Mouse (Mus musculus): ENCODE data around the gene 9530068E07Rik. TPM values are rescaled to one million over a fixed set of nuclear protein-coding genes. Genes with fewer than 3 reads are reported as not detected.
"Not testable (repeated sequence)": the region's sequence is repeated elsewhere in the genome, so short reads cannot be mapped to it uniquely, and the experiment has no call there.

The 9530068E07Rik gene
- polyA plus RNA-seq (2014; fragmentation: Nextera tagmentation; extraction: Ambion mirVana): 124 and 125 TPM in 2 replicates

DNA sequence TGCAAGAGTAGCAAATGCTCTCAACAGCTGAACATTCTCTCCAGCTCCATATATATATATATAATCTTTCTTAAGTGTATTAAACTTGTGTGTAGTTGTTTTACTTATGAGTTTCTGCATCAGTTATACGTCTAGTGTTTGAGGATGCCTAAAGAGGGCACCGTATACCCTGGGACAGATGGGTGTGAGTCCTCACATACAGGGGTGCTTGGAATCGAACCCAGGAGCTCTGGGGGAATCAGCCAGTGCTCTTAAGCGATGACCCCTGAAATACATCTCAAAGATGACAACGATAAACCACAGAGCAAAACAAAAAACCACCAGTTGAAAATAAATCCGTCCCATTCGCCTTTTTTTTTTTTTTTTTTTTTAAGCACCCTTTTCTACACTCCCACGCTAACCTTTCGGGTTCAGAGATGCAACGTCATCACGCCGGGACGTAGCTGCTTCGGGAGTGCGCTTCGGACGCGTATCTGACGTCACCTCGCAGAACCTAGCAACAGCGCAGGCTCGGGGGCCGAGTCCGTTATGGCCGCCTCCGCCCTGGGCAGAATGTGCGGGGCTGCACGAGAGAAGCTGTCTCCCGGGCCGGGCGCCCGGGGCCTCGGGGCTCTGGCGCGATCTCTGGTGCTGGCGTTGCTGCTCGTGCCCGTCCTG, at the start of gene 9530068E07Rik:
Gene 9530068E07Rik, plus strand, starts transcription at position 489 of the 657 bp plus-strand sequence.
- H3K27ac ChIP-seq (ENCODE audit: low read depth, low read length): peak within 1 kb of the TSS; percentile 93
- H3K9ac ChIP-seq (ENCODE audit: low read length): peak within 1 kb of the TSS; percentile 95
- H3K4me1 ChIP-seq (ENCODE audit: control insufficient read depth, insufficient read depth, low read length): peaks cover 2% of the 10 kb centered on the region; the same call in 1 of the 2 replicates
- H3K27me3 ChIP-seq (replicated peaks; ENCODE audit: control insufficient read depth, insufficient read depth, low read length): no peaks in the 10 kb centered on the region
- H3K36me3 ChIP-seq (ENCODE audit: control insufficient read depth, insufficient read depth, low read length): 0 out of 2 replicates have a peak, but pooled peaks cover 3% of the 10 kb centered on the region
- peak within 1 kb of the TSS; percentile 62 for H3K4me2 ChIP-seq (ENCODE audit: low read length)
- peak within 1 kb of the TSS; percentile 92 for H3K4me3 ChIP-seq (ENCODE audit: low read depth, low read length)
- H3K9me3 ChIP-seq (replicated peaks; ENCODE audit: control insufficient read depth, low read length): no peaks in the 10 kb centered on the region; the same call in 1 of the 2 replicates
- ATAC-seq (peak; percentile 97), DNase-seq (ENCODE audit: low spot score) (peak; percentile 99)
- 1% methylated on average over 38 of the region's 38 CpGs for WGBS

DNA sequence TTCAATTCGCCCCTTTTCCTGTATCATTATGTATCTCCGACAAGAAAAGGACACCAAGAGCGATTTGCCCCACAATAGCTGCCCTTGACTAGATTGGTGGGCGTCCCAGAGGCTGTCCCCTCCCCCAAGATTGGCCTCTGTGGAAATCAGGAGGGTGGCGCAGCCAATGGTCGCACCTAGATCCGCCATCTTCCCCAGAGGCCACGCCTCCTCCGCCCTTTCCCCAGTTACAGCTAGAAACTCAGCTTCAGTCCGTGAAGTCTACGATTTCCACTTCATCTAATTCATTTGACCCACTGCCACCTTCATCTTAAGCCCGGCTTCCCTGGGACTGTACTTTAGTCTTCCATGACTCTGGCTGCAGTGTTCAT, 49.6 kb upstream of the 9530068E07Rik start:
- no peak overlapping the region for H3K27ac ChIP-seq (ENCODE audit: low read depth, low read length)
- no peaks in the 10 kb centered on the region for H3K27me3 ChIP-seq (replicated peaks; ENCODE audit: control insufficient read depth, insufficient read depth, low read length)
- ATAC-seq (peak; percentile 56; the same call in 1 of the 2 replicates), DNase-seq (ENCODE audit: low spot score) (peak; percentile 63)
- no peaks in the 10 kb centered on the region for H3K36me3 ChIP-seq (ENCODE audit: control insufficient read depth, insufficient read depth, low read length)
- WGBS: 5% methylated on average over 12 of the region's 12 CpGs
- H3K9ac ChIP-seq (ENCODE audit: low read length): peak overlapping the region; percentile 2; the same call in 1 of the 2 replicates
- H3K4me3 ChIP-seq (ENCODE audit: low read depth, low read length): peak overlapping the region; percentile 15
- peak overlapping the region; percentile 44 for H3K4me2 ChIP-seq (ENCODE audit: low read length)
- no peaks in the 10 kb centered on the region for H3K4me1 ChIP-seq (ENCODE audit: control insufficient read depth, insufficient read depth, low read length)
- no peaks in the 10 kb centered on the region for H3K9me3 ChIP-seq (replicated peaks; ENCODE audit: control insufficient read depth, low read length)

DNA sequence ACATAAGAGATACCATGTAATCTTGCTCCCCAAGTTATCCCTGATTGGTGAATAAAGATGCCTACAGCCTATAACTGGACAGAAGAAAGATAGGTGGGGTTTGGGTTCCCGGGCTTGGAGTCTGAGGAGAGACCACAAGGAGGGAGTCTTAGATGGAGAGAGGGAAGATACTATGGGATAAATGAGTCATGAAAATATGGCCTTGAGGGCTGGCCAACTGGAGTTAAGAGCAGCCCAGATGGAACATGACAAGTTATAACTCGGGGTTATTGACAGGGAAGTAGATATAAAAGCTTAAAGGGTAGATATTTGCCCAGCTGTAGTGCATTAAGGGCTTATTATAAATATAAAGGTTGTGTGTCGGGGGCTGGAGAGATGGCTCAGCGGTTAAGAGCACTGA, 48.1 kb upstream of the 9530068E07Rik start:
- Histone ChIP-seq H3K36me3 (ENCODE audit: control insufficient read depth, insufficient read depth, low read length) (no peaks in the 10 kb centered on the region), H3K4me1 (ENCODE audit: control insufficient read depth, insufficient read depth, low read length) (no peaks in the 10 kb centered on the region), H3K4me2 (ENCODE audit: low read length) (no peak overlapping the region), H3K27me3 (replicated peaks; ENCODE audit: control insufficient read depth, insufficient read depth, low read length) (no peaks in the 10 kb centered on the region), H3K9me3 (replicated peaks; ENCODE audit: control insufficient read depth, low read length) (no peaks in the 10 kb centered on the region), H3K4me3 (ENCODE audit: low read depth, low read length) (no peak overlapping the region), H3K9ac (ENCODE audit: low read length) (no peak overlapping the region), H3K27ac (ENCODE audit: low read depth, low read length) (no peak overlapping the region)
- no peak for DNase-seq (ENCODE audit: low spot score)
- no peak for ATAC-seq
- WGBS: 88% methylated on average over 4 of the region's 4 CpGs

DNA sequence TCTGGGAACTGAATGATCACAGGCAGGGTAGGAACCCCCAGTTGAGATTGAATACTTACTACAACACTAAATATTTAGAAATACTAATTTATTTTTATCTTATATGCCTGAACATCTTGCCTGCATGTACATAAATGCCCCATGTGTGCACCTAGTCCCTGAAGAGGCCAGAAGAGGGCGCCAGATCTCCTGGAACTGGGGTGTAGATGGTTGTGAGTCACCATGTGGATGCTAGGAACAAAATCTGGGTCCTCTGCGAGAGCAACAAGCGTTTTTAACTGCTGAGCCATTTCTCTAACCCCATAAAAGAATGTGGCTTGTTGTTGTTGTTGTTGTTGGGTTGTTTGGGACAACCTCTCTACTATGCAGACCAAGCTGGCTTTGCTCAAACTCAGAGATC, 47.5 kb upstream of the 9530068E07Rik start:
- no peak overlapping the region for H3K4me3 ChIP-seq (ENCODE audit: low read depth, low read length)
- ATAC-seq: no peak
- no peaks in the 10 kb centered on the region for H3K27me3 ChIP-seq (replicated peaks; ENCODE audit: control insufficient read depth, insufficient read depth, low read length)
- H3K27ac ChIP-seq (ENCODE audit: low read depth, low read length): no peak overlapping the region
- no peak for DNase-seq (ENCODE audit: low spot score)
- WGBS: 69% methylated on average over 3 of the region's 3 CpGs
- H3K9ac ChIP-seq (ENCODE audit: low read length): no peak overlapping the region
- no peak overlapping the region for H3K4me2 ChIP-seq (ENCODE audit: low read length)
- no peaks in the 10 kb centered on the region for H3K9me3 ChIP-seq (replicated peaks; ENCODE audit: control insufficient read depth, low read length)
- no peaks in the 10 kb centered on the region for H3K4me1 ChIP-seq (ENCODE audit: control insufficient read depth, insufficient read depth, low read length)
- no peaks in the 10 kb centered on the region for H3K36me3 ChIP-seq (ENCODE audit: control insufficient read depth, insufficient read depth, low read length)

DNA sequence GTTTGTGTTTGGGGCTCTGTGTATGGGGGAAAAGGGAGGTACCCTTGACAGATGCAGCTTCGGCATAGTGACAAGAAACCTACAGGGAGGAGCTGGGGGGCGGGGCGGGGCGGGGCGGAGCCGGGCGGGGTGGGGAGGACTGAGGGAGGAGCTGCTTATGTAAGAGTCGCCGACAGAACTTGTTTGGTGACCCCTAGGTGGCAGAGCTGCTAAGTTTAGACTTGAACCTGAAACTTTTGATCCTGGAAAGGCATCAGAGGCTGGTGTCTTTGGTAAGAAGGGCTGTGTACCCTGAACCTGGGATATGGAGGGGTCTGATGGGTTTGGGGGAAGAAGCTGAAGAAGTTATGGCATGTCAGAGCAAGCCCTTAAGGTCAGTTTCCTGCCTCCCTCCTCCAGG, 45.3 kb upstream of the 9530068E07Rik start:
- Histone ChIP-seq H3K9ac (ENCODE audit: low read length) (no peak overlapping the region), H3K36me3 (ENCODE audit: control insufficient read depth, insufficient read depth, low read length) (no peaks in the 10 kb centered on the region), H3K27me3 (replicated peaks; ENCODE audit: control insufficient read depth, insufficient read depth, low read length) (no peaks in the 10 kb centered on the region), H3K4me2 (ENCODE audit: low read length) (no peak overlapping the region), H3K4me3 (ENCODE audit: low read depth, low read length) (no peak overlapping the region), H3K9me3 (replicated peaks; ENCODE audit: control insufficient read depth, low read length) (no peaks in the 10 kb centered on the region), H3K4me1 (ENCODE audit: control insufficient read depth, insufficient read depth, low read length) (no peaks in the 10 kb centered on the region), H3K27ac (ENCODE audit: low read depth, low read length) (no peak overlapping the region)
- 2% methylated on average over 9 of the region's 9 CpGs for WGBS
- ATAC-seq (no peak), DNase-seq (ENCODE audit: low spot score) (peak; percentile 34)

DNA sequence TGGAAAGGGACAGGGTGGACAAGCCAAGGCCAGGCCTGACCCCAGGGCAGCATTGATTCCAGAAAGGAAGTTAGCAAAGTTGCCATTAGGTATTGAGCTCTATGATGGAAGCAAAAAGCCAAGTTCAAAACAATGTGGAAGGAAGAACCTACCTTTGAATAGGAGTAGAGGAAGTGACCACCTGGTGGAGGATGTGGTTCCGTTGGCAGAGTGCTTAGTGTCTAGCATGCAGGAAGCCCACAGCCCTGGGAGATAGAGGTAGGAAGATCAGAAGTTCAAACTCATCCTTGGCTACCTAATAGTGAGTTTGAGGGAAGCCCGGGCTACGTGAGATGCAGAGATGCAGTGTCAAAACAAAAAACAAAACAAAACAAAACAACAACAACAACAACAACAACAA, 44.0 kb upstream of the 9530068E07Rik start:
- no peaks in the 10 kb centered on the region for H3K27me3 ChIP-seq (replicated peaks; ENCODE audit: control insufficient read depth, insufficient read depth, low read length)
- no peaks in the 10 kb centered on the region for H3K4me1 ChIP-seq (ENCODE audit: control insufficient read depth, insufficient read depth, low read length)
- WGBS: 89% methylated on average over 3 of the region's 3 CpGs
- no peaks in the 10 kb centered on the region for H3K36me3 ChIP-seq (ENCODE audit: control insufficient read depth, insufficient read depth, low read length)
- no peak overlapping the region for H3K4me2 ChIP-seq (ENCODE audit: low read length)
- ATAC-seq (no peak), DNase-seq (ENCODE audit: low spot score) (no peak)
- no peaks in the 10 kb centered on the region for H3K9me3 ChIP-seq (replicated peaks; ENCODE audit: control insufficient read depth, low read length)
- no peak overlapping the region for H3K27ac ChIP-seq (ENCODE audit: low read depth, low read length)
- H3K4me3 ChIP-seq (ENCODE audit: low read depth, low read length): no peak overlapping the region
- no peak overlapping the region for H3K9ac ChIP-seq (ENCODE audit: low read length)

DNA sequence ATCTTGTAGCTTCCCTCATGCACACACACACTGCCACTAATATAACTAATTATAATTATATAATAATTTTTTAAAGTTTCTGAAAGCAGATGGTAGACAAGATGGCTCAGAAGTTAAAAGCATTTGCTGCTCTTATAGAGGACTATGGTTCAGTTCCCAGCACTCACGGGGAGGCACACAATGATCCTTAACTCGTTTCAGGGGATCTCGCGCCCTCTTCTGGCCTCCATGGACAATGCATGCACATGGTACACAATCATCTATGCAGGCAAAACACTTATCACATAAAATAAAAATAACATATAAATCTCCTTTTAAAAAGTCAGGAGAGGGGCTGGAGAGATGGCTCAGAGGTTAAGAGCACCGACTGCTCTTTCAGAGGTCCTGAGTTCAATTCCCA, 41.6 kb upstream of the 9530068E07Rik start:
- Histone ChIP-seq H3K4me1 (ENCODE audit: control insufficient read depth, insufficient read depth, low read length) (no peaks in the 10 kb centered on the region), H3K36me3 (ENCODE audit: control insufficient read depth, insufficient read depth, low read length) (no peaks in the 10 kb centered on the region), H3K9ac (ENCODE audit: low read length) (no peak overlapping the region), H3K27ac (ENCODE audit: low read depth, low read length) (no peak overlapping the region), H3K4me3 (ENCODE audit: low read depth, low read length) (no peak overlapping the region), H3K4me2 (ENCODE audit: low read length) (no peak overlapping the region), H3K27me3 (replicated peaks; ENCODE audit: control insufficient read depth, insufficient read depth, low read length) (no peaks in the 10 kb centered on the region), H3K9me3 (replicated peaks; ENCODE audit: control insufficient read depth, low read length) (no peaks in the 10 kb centered on the region)
- no peak for ATAC-seq
- WGBS: 83% methylated on average over 5 of the region's 5 CpGs
- DNase-seq (ENCODE audit: low spot score): no peak

DNA sequence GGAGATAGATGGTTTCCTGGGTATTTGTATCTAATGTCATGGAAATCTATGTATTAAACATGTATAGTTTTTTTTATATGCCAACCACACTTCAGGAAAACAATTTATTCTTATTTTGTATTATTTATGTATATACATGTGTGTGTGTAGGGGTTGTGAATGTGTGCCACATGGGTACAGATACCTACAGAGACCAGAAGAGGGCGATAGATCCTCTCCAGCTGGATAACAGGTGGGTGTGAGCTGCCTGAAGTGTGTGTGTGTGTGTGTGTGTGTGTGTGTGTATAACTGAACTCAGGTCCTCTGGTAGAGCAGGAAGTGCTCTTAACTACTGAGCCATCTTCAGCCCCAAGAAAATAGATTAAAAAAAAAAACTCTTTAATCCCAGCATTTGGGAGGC, 40.6 kb upstream of the 9530068E07Rik start:
- Histone ChIP-seq H3K4me3 (ENCODE audit: low read depth, low read length) (no peak overlapping the region), H3K4me1 (ENCODE audit: control insufficient read depth, insufficient read depth, low read length) (peaks cover 3% of the 10 kb centered on the region; the same call in 1 of the 2 replicates), H3K4me2 (ENCODE audit: low read length) (no peak overlapping the region), H3K9me3 (replicated peaks; ENCODE audit: control insufficient read depth, low read length) (no peaks in the 10 kb centered on the region), H3K9ac (ENCODE audit: low read length) (no peak overlapping the region), H3K27me3 (replicated peaks; ENCODE audit: control insufficient read depth, insufficient read depth, low read length) (no peaks in the 10 kb centered on the region), H3K36me3 (ENCODE audit: control insufficient read depth, insufficient read depth, low read length) (no peaks in the 10 kb centered on the region), H3K27ac (ENCODE audit: low read depth, low read length) (no peak overlapping the region)
- DNase-seq (ENCODE audit: low spot score) (no peak), ATAC-seq (no peak)
- WGBS: 86% methylated on average over 1 of the region's 1 CpGs

DNA sequence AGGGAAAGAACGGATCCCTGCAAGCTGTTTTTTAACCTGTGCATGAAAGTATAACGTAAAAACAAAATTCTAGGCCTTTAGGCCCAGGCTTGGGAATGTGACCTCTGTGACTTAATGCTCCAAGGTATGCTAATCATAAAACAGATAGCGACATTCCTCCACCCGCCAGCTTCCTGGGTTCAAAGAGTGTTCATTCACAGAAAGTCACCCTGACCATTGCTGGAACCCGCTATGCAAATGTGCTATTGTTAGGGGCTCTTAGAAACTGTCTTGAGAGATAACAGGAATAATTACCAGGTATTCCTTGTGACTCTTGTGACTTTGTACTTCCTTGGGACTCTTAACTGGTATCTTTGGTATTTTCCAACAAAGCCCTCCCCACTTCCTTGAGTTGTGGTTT, 39.1 kb upstream of the 9530068E07Rik start:
- 92% methylated on average over 5 of the region's 5 CpGs for WGBS
- not testable (repeated sequence) for H3K27me3 ChIP-seq (replicated peaks; ENCODE audit: control insufficient read depth, insufficient read depth, low read length); ATAC-seq; H3K27ac ChIP-seq (ENCODE audit: low read depth, low read length); H3K36me3 ChIP-seq (ENCODE audit: control insufficient read depth, insufficient read depth, low read length); H3K9ac ChIP-seq (ENCODE audit: low read length); H3K4me2 ChIP-seq (ENCODE audit: low read length); H3K4me1 ChIP-seq (ENCODE audit: control insufficient read depth, insufficient read depth, low read length); H3K9me3 ChIP-seq (replicated peaks; ENCODE audit: control insufficient read depth, low read length); H3K4me3 ChIP-seq (ENCODE audit: low read depth, low read length); DNase-seq (ENCODE audit: low spot score)
